Mouse (Mus musculus) forebrain, embryonic 13.5 days (tissue): ENCODE measurements at regions not wholly inside any gene's neighbourhood (a gene's known extent, or its start where the extent isn't known, plus 50 kb on each side); places are given as distances from the start of the nearest gene placed in this dataset.

ENCODE experiments used
- ATAC-seq: fragments of 200-750 bp; cut with Nextera tagmentation; 2 replicates; pipeline ENCODE4 v1.8.0; 2017
- H3K27ac ChIP-seq: fragments of 300-500 bp; sonication (generic); 2 replicates; pipeline ENCODE4 v1.5.1; 2015; ENCODE audit warnings: inconsistent platforms, mild to moderate bottlenecking, moderate library complexity
- H3K27me3 ChIP-seq: fragments of 300-500 bp; sonication (generic); 2 replicates; pipeline ENCODE4 v1.6.1; 2015; ENCODE audit warnings: mild to moderate bottlenecking, inconsistent platforms
- H3K36me3 ChIP-seq: fragments of 300-500 bp; sonication (generic); 2 replicates; pipeline ENCODE4 v1.6.1; 2015; ENCODE audit warnings: mild to moderate bottlenecking, inconsistent platforms; ENCODE audit not compliant: poor library complexity, severe bottlenecking
- H3K4me1 ChIP-seq: fragments of 300-500 bp; sonication (generic); 2 replicates; pipeline ENCODE4 v1.6.1; 2015; ENCODE audit warnings: inconsistent platforms
- H3K4me2 ChIP-seq: fragments of 300-500 bp; sonication (generic); 2 replicates; pipeline ENCODE4 v1.6.1; 2015; ENCODE audit warnings: inconsistent platforms, mild to moderate bottlenecking, moderate library complexity
- H3K4me3 ChIP-seq: fragments of 300-500 bp; sonication (generic); 2 replicates; pipeline ENCODE4 v1.5.1; 2015; ENCODE audit warnings: mild to moderate bottlenecking, inconsistent platforms
- H3K9ac ChIP-seq: fragments of 300-500 bp; sonication (generic); 2 replicates; pipeline ENCODE4 v1.6.1; 2015; ENCODE audit warnings: mild to moderate bottlenecking, inconsistent platforms
- H3K9me3 ChIP-seq: fragments of 300-500 bp; sonication (generic); replicated peaks from 2 replicates; pipeline ENCODE4 v1.6.1; 2016; ENCODE audit warnings: inconsistent platforms
- WGBS: fragments of 180-500 bp; shearing (Covaris S2); methylation state at CpG from one replicate; pipeline ENCODE4 v1.1.7; 2015; 5-methylcytosine and 5-hydroxymethylcytosine counted together

DNA sequence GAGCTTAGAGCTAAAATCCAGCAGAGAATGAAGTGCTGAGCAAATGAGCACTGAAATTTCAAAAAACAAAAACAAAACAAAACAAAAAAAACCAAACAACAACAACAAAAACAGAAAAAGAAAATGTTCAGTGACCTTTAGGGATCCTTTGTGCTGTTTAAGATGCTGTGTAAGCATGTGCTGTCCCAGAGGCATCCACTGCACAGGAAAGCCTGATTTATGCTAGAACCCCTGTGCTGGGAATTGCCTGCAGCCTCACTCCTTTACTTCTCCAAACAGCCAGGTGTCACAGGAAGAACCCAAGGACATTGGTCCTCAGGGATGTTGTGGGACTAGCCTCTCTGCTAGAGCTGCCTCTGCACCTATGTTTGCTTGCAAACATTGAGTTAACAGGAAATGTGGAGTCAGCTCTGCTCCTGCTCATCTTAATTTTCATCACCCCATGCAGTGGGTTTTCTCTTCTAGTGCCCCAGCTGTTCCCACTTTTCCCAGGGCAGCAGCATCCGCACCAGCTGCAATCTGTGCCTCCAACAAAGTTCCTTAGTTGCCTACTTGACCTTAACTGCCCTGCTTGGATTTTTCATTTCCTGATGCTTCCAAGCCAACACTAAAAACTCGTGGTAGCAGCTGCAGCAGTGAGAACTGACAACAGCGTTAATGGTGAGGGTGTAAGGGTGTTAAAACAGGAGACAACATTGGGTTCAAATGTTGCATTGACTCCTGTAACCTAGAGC, 804.8 kb upstream of the Gm5150 start:
- H3K4me1 ChIP-seq = no peaks in the 10 kb centered on the region
- H3K4me3 ChIP-seq = no peak overlapping the region
- H3K4me2 ChIP-seq = no peak overlapping the region
- no peak overlapping the region for H3K27ac ChIP-seq
- WGBS = 51% methylated on average over 3 of the region's 3 CpGs
- no peaks in the 10 kb centered on the region for H3K36me3 ChIP-seq
- ATAC-seq = peak; percentile 19; the same call in 1 of the 2 replicates
- no peaks in the 10 kb centered on the region for H3K27me3 ChIP-seq
- no peaks in the 10 kb centered on the region for H3K9me3 ChIP-seq
- no peak overlapping the region for H3K9ac ChIP-seq

- Histone ChIP-seq H3K27me3 (no peaks in the 10 kb centered on the region), H3K4me2 (no peak overlapping the region), H3K36me3 (no peaks in the 10 kb centered on the region), H3K4me3 (no peak overlapping the region), H3K27ac (no peak overlapping the region), H3K4me1 (no peaks in the 10 kb centered on the region), H3K9me3 (no peaks in the 10 kb centered on the region), H3K9ac (no peak overlapping the region)
- ATAC-seq = no peak
These were observed 797.4 kb upstream of the Gm5150 start for GRCm38 (mm10) chr3:16803603-16804002.
